ENCODE assay signal across 14 mouse cellular contexts in genomic region chr11:116075539-116076265, GRCm38 (mm10). TPM values are rescaled to one million over a fixed set of nuclear protein-coding genes. Genes with fewer than 3 reads are reported as not detected.
DNase-seq lines count a peak whose midpoint lies in the region; ATAC-seq and TF ChIP-seq lines count a peak whose summit lies in the region.
"Had no signal": no experiment of that assay in that cellular context is flagged by ENCODE, and none has a peak within 500 bp of the region (broad histone marks: within the 10 kb centered on the region; RNA-seq: fewer than 3 reads in every experiment).

No protein-coding gene starts in this region.

- TF ChIP-seq POLR2A in bone marrow, adult 2 months (IDR thresholded peaks at IDR 0.05; ENCODE audit: borderline replicate concordance, control insufficient read depth, low read depth, low read length): 0 out of 2 replicates have a peak, but pooled peaks have one; percentile 25

- no peak overlapping the region for H3K4me2 ChIP-seq in forebrain, embryonic 11.5 days (ENCODE audit: low read depth, low read length, severe bottlenecking)
- H3K4me2 ChIP-seq in neural tube, embryonic 11.5 days (ENCODE audit: low read depth): no peak overlapping the region
- H3K4me2 ChIP-seq in neural tube, embryonic 15.5 days: no peak overlapping the region
- H3K4me2 ChIP-seq in midbrain, embryonic 16.5 days (ENCODE audit: low read length): no peak overlapping the region
- H3K4me2 ChIP-seq: embryonic facial prominence, embryonic 15.5 days; hindbrain, embryonic 14.5 days; neural tube, embryonic 13.5 days had no signal

- H3K9ac ChIP-seq in forebrain, embryonic 11.5 days (ENCODE audit: low read length): no peak overlapping the region
- no peak overlapping the region for H3K9ac ChIP-seq in neural tube, embryonic 11.5 days (ENCODE audit: low read length)
- no peak overlapping the region for H3K9ac ChIP-seq in neural tube, embryonic 15.5 days (replicated peaks)
- H3K9ac ChIP-seq in midbrain, embryonic 16.5 days (ENCODE audit: low read depth, low read length): no peak overlapping the region
- H3K9ac ChIP-seq: embryonic facial prominence, embryonic 15.5 days; hindbrain, embryonic 14.5 days; neural tube, embryonic 13.5 days had no signal

- no peaks in the 10 kb centered on the region for H3K27me3 ChIP-seq in forebrain, embryonic 10.5 days (ENCODE audit: poor library complexity, severe bottlenecking)
- H3K27me3 ChIP-seq in forebrain, embryonic 11.5 days (ENCODE audit: control insufficient read depth, insufficient read depth, low read length): no peaks in the 10 kb centered on the region
- no peaks in the 10 kb centered on the region for H3K27me3 ChIP-seq in neural tube, embryonic 11.5 days (ENCODE audit: control insufficient read depth, insufficient read depth, low read length)
- no peaks in the 10 kb centered on the region for H3K27me3 ChIP-seq in neural tube, embryonic 15.5 days (replicated peaks)
- H3K27me3 ChIP-seq in midbrain, embryonic 16.5 days (ENCODE audit: control insufficient read depth, insufficient read depth, low read depth, low read length): no peaks in the 10 kb centered on the region
- H3K27me3 ChIP-seq: embryonic facial prominence, embryonic 15.5 days; neural tube, embryonic 13.5 days had no signal

- H3K36me3 ChIP-seq in forebrain, embryonic 10.5 days (replicated peaks): peaks cover 20% of the 10 kb centered on the region
- H3K36me3 ChIP-seq in forebrain, embryonic 11.5 days (ENCODE audit: control insufficient read depth, insufficient read depth, low read length): peaks cover 6% of the 10 kb centered on the region
- H3K36me3 ChIP-seq in neural tube, embryonic 11.5 days (ENCODE audit: control insufficient read depth, insufficient read depth, low read length): no peaks in the 10 kb centered on the region; the same call in none of the 2 replicates
- H3K36me3 ChIP-seq in neural tube, embryonic 15.5 days: peaks cover 19% of the 10 kb centered on the region
- H3K36me3 ChIP-seq in midbrain, embryonic 16.5 days (ENCODE audit: control insufficient read depth, insufficient read depth, low read length): peaks cover 7% of the 10 kb centered on the region; the same call in 1 of the 2 replicates

- no peaks in the 10 kb centered on the region for H3K9me3 ChIP-seq in forebrain, embryonic 10.5 days
- no peaks in the 10 kb centered on the region for H3K9me3 ChIP-seq in forebrain, embryonic 11.5 days (ENCODE audit: control insufficient read depth, low read length)
- H3K9me3 ChIP-seq in neural tube, embryonic 11.5 days (ENCODE audit: control insufficient read depth, low read length): no peaks in the 10 kb centered on the region
- H3K9me3 ChIP-seq in neural tube, embryonic 15.5 days (replicated peaks): no peaks in the 10 kb centered on the region
- H3K9me3 ChIP-seq in midbrain, embryonic 16.5 days (replicated peaks; ENCODE audit: control insufficient read depth, low read length, poor library complexity, severe bottlenecking): no peaks in the 10 kb centered on the region
- H3K9me3 ChIP-seq: embryonic facial prominence, embryonic 15.5 days; neural tube, embryonic 13.5 days had no signal

- DNase-seq in forebrain, embryonic 10.5 days (ENCODE audit: extremely low spot score, low spot score): no peak
- no peak for DNase-seq in forebrain, embryonic 11.5 days (ENCODE audit: low spot score)
- peak; percentile 8 for DNase-seq in neural tube, embryonic 11.5 days (ENCODE audit: low spot score)
- no peak for DNase-seq in layer of hippocampus, adult 9-11 months
- DNase-seq: gastrocnemius, postnatal 36 days; spleen, adult 18-20 months had no signal

- H3K4me1 ChIP-seq in forebrain, embryonic 10.5 days: peaks cover 57% of the 10 kb centered on the region
- peaks cover 8% of the 10 kb centered on the region for H3K4me1 ChIP-seq in forebrain, embryonic 11.5 days (replicated peaks; ENCODE audit: control insufficient read depth, insufficient read depth, low read length)
- peaks cover 13% of the 10 kb centered on the region for H3K4me1 ChIP-seq in neural tube, embryonic 11.5 days (ENCODE audit: control insufficient read depth, insufficient read depth, low read length)
- peaks cover 19% of the 10 kb centered on the region for H3K4me1 ChIP-seq in neural tube, embryonic 15.5 days
- H3K4me1 ChIP-seq in bone marrow, adult 2 months (ENCODE audit: control insufficient read depth, insufficient read depth, low read length): peaks cover 2% of the 10 kb centered on the region; the same call in 1 of the 2 replicates
- H3K4me1 ChIP-seq in midbrain, embryonic 16.5 days (ENCODE audit: control insufficient read depth, insufficient read depth, low read length): no peaks in the 10 kb centered on the region

- ATAC-seq in forebrain, embryonic 11.5 days (replicated peaks; ENCODE audit: low FRiP score): no peak
- no peak for ATAC-seq in neural tube, embryonic 11.5 days (ENCODE audit: insufficient read depth, low FRiP score, low TSS enrichment)
- ATAC-seq in neural tube, embryonic 15.5 days (ENCODE audit: low FRiP score): no peak
- peak; percentile 40 for ATAC-seq in megakaryocyte-erythroid progenitor cell, adult 5-6 weeks (replicated peaks; ENCODE audit: low FRiP score, low TSS enrichment, poor library complexity, severe bottlenecking)
- no peak for ATAC-seq in midbrain, embryonic 16.5 days

- no peak for TF ChIP-seq CTCF in bone marrow, adult 2 months (IDR thresholded peaks at IDR 0.05; ENCODE audit: control insufficient read depth, insufficient read depth, low read length)

- 65% methylated on average over 20 of the region's 20 CpGs for WGBS in forebrain, embryonic 10.5 days
- WGBS in forebrain, embryonic 11.5 days: 58% methylated on average over 20 of the region's 20 CpGs
- WGBS in neural tube, embryonic 11.5 days: 67% methylated on average over 20 of the region's 20 CpGs
- 73% methylated on average over 20 of the region's 20 CpGs for WGBS in neural tube, embryonic 15.5 days
- 52% methylated on average over 20 of the region's 20 CpGs for WGBS in bone marrow, adult 2 months
- WGBS in midbrain, embryonic 16.5 days: 63% methylated on average over 20 of the region's 20 CpGs

- no peak overlapping the region for H3K4me3 ChIP-seq in forebrain, embryonic 10.5 days
- no peak overlapping the region for H3K4me3 ChIP-seq in forebrain, embryonic 11.5 days (ENCODE audit: low read depth, low read length)
- H3K4me3 ChIP-seq in neural tube, embryonic 11.5 days (ENCODE audit: low read depth, low read length): no peak overlapping the region
- H3K4me3 ChIP-seq in neural tube, embryonic 15.5 days (replicated peaks): no peak overlapping the region
- H3K4me3 ChIP-seq in bone marrow, adult 2 months (replicated peaks; ENCODE audit: control insufficient read depth, low read depth, low read length): no peak overlapping the region
- H3K4me3 ChIP-seq in midbrain, embryonic 16.5 days (ENCODE audit: low read depth, low read length): no peak overlapping the region
- H3K4me3 ChIP-seq: embryonic facial prominence, embryonic 15.5 days; neural tube, embryonic 13.5 days had no signal

- peak overlapping the region; percentile 86; the same call in 1 of the 2 replicates for H3K27ac ChIP-seq in forebrain, embryonic 10.5 days
- no peak overlapping the region for H3K27ac ChIP-seq in forebrain, embryonic 11.5 days (ENCODE audit: low read depth, low read length)
- H3K27ac ChIP-seq in neural tube, embryonic 11.5 days (ENCODE audit: low read depth, low read length): no peak overlapping the region
- no peak overlapping the region for H3K27ac ChIP-seq in neural tube, embryonic 15.5 days (replicated peaks)
- peak overlapping the region; percentile 98 for H3K27ac ChIP-seq in bone marrow, adult 2 months (ENCODE audit: control insufficient read depth, insufficient read depth, low read depth, low read length, poor library complexity)
- no peak overlapping the region for H3K27ac ChIP-seq in midbrain, embryonic 16.5 days (ENCODE audit: low read length)
- H3K27ac ChIP-seq: embryonic facial prominence, embryonic 15.5 days; hindbrain, embryonic 14.5 days; kidney, postnatal 0 days; neural tube, embryonic 13.5 days had no signal

RNA-seq across cellular contexts. Expression of gene Unc13d, which starts 2.1 kb away (rescaled TPM):
- polyA plus RNA-seq in forebrain, embryonic 10.5 days (2016; fragmentation: Nextera tagmentation; extraction: Ambion mirVana): 3.7 and 3.8 TPM in 2 replicates
- 1.6 and 2.2 TPM in 2 replicates for polyA plus RNA-seq in forebrain, embryonic 11.5 days (2014; fragmentation: Nextera tagmentation; extraction: Ambion mirVana)
- polyA plus RNA-seq in neural tube, embryonic 11.5 days (2014; fragmentation: Nextera tagmentation; extraction: Ambion mirVana): 1.3 and 1.5 TPM in 2 replicates
- polyA plus RNA-seq in neural tube, embryonic 15.5 days (2015; fragmentation: Nextera tagmentation; extraction: Ambion mirVana): 1.0 and 7.1 TPM in 2 replicates
- 31.2 and 63.0 TPM in 2 replicates for polyA plus RNA-seq in bone marrow, adult 2 months (2011; ENCODE audit: insufficient read depth, insufficient read length, low replicate concordance, missing spikeins)
- 47.1 and 58.7 TPM in 2 replicates for total RNA-seq in megakaryocyte-erythroid progenitor cell, adult 5-6 weeks (2014; fragmentation: Nextera tagmentation)
- 24.8 and 36.3 TPM in 2 replicates for total RNA-seq in megakaryocyte-erythroid progenitor cell, adult 5-6 weeks (2017)
- polyA plus RNA-seq in midbrain, embryonic 16.5 days (2015; fragmentation: Nextera tagmentation; extraction: Ambion mirVana): 0.78 and 0.93 TPM in 2 replicates

RNA-seq across cellular contexts. Expression of gene Wbp2, which starts 11.1 kb away (rescaled TPM):
- 71.0 and 73.6 TPM in 2 replicates for polyA plus RNA-seq in forebrain, embryonic 10.5 days (2016; fragmentation: Nextera tagmentation; extraction: Ambion mirVana)
- polyA plus RNA-seq in forebrain, embryonic 11.5 days (2014; fragmentation: Nextera tagmentation; extraction: Ambion mirVana): 100.0 and 111 TPM in 2 replicates
- polyA plus RNA-seq in neural tube, embryonic 11.5 days (2014; fragmentation: Nextera tagmentation; extraction: Ambion mirVana): 95.3 and 105 TPM in 2 replicates
- polyA plus RNA-seq in neural tube, embryonic 15.5 days (2015; fragmentation: Nextera tagmentation; extraction: Ambion mirVana): 162 and 167 TPM in 2 replicates
- polyA plus RNA-seq in bone marrow, adult 2 months (2011; ENCODE audit: insufficient read depth, insufficient read length, low replicate concordance, missing spikeins): 55.0 and 68.0 TPM in 2 replicates
- 57.6 and 94.8 TPM in 2 replicates for total RNA-seq in megakaryocyte-erythroid progenitor cell, adult 5-6 weeks (2014; fragmentation: Nextera tagmentation)
- total RNA-seq in megakaryocyte-erythroid progenitor cell, adult 5-6 weeks (2017): 21.2 and 23.9 TPM in 2 replicates
- polyA plus RNA-seq in midbrain, embryonic 16.5 days (2015; fragmentation: Nextera tagmentation; extraction: Ambion mirVana): 159 and 206 TPM in 2 replicates

RNA-seq across cellular contexts. Expression of gene Unk, which starts 45.6 kb away (rescaled TPM):
- polyA plus RNA-seq in forebrain, embryonic 10.5 days (2016; fragmentation: Nextera tagmentation; extraction: Ambion mirVana): 48.4 and 48.9 TPM in 2 replicates
- 40.7 and 48.5 TPM in 2 replicates for polyA plus RNA-seq in forebrain, embryonic 11.5 days (2014; fragmentation: Nextera tagmentation; extraction: Ambion mirVana)
- polyA plus RNA-seq in neural tube, embryonic 11.5 days (2014; fragmentation: Nextera tagmentation; extraction: Ambion mirVana): 30.3 and 34.4 TPM in 2 replicates
- 31.6 and 33.5 TPM in 2 replicates for polyA plus RNA-seq in neural tube, embryonic 15.5 days (2015; fragmentation: Nextera tagmentation; extraction: Ambion mirVana)
- polyA plus RNA-seq in bone marrow, adult 2 months (2011; ENCODE audit: insufficient read depth, insufficient read length, low replicate concordance, missing spikeins): 11.8 and 43.0 TPM in 2 replicates
- 27.0 and 53.0 TPM in 2 replicates for total RNA-seq in megakaryocyte-erythroid progenitor cell, adult 5-6 weeks (2014; fragmentation: Nextera tagmentation)
- total RNA-seq in megakaryocyte-erythroid progenitor cell, adult 5-6 weeks (2017): 11.0 and 12.0 TPM in 2 replicates
- 36.4 and 36.6 TPM in 2 replicates for polyA plus RNA-seq in midbrain, embryonic 16.5 days (2015; fragmentation: Nextera tagmentation; extraction: Ambion mirVana)

RNA-seq across cellular contexts. Expression of gene H3f3b, which starts 47.9 kb away (rescaled TPM):
- polyA plus RNA-seq in forebrain, embryonic 10.5 days (2016; fragmentation: Nextera tagmentation; extraction: Ambion mirVana): 1,610 and 1,612 TPM in 2 replicates
- polyA plus RNA-seq in forebrain, embryonic 11.5 days (2014; fragmentation: Nextera tagmentation; extraction: Ambion mirVana): 1,836 and 1,931 TPM in 2 replicates
- 1,827 and 1,865 TPM in 2 replicates for polyA plus RNA-seq in neural tube, embryonic 11.5 days (2014; fragmentation: Nextera tagmentation; extraction: Ambion mirVana)
- polyA plus RNA-seq in neural tube, embryonic 15.5 days (2015; fragmentation: Nextera tagmentation; extraction: Ambion mirVana): 1,496 and 1,502 TPM in 2 replicates
- polyA plus RNA-seq in bone marrow, adult 2 months (2011; ENCODE audit: insufficient read depth, insufficient read length, low replicate concordance, missing spikeins): 386 and 402 TPM in 2 replicates
- total RNA-seq in megakaryocyte-erythroid progenitor cell, adult 5-6 weeks (2014; fragmentation: Nextera tagmentation): 594 and 607 TPM in 2 replicates
- total RNA-seq in megakaryocyte-erythroid progenitor cell, adult 5-6 weeks (2017): 709 and 905 TPM in 2 replicates
- 2,051 and 2,173 TPM in 2 replicates for polyA plus RNA-seq in midbrain, embryonic 16.5 days (2015; fragmentation: Nextera tagmentation; extraction: Ambion mirVana)

RNA-seq across cellular contexts. Expression of gene Trim47, which starts 51.3 kb away (rescaled TPM):
- polyA plus RNA-seq in forebrain, embryonic 10.5 days (2016; fragmentation: Nextera tagmentation; extraction: Ambion mirVana): 2.1 and 2.4 TPM in 2 replicates
- 3.4 and 3.8 TPM in 2 replicates for polyA plus RNA-seq in forebrain, embryonic 11.5 days (2014; fragmentation: Nextera tagmentation; extraction: Ambion mirVana)
- 3.2 and 3.3 TPM in 2 replicates for polyA plus RNA-seq in neural tube, embryonic 11.5 days (2014; fragmentation: Nextera tagmentation; extraction: Ambion mirVana)
- 9.8 TPM in 2 replicates for polyA plus RNA-seq in neural tube, embryonic 15.5 days (2015; fragmentation: Nextera tagmentation; extraction: Ambion mirVana)
- polyA plus RNA-seq in bone marrow, adult 2 months (2011; ENCODE audit: insufficient read depth, insufficient read length, low replicate concordance, missing spikeins): 3.1 and 8.9 TPM in 2 replicates
- 8.7 and 12.2 TPM in 2 replicates for total RNA-seq in megakaryocyte-erythroid progenitor cell, adult 5-6 weeks (2014; fragmentation: Nextera tagmentation)
- 2.3 and 6.5 TPM in 2 replicates for total RNA-seq in megakaryocyte-erythroid progenitor cell, adult 5-6 weeks (2017)
- polyA plus RNA-seq in midbrain, embryonic 16.5 days (2015; fragmentation: Nextera tagmentation; extraction: Ambion mirVana): 9.5 and 12.7 TPM in 2 replicates

Comparison
In these comparisons a context has a peak if more than half of its experiments do, and no peak if none do; other contexts are left out.
1. H3K27ac ChIP-seq: peak in forebrain, embryonic 10.5 days (single experiment) and bone marrow, adult 2 months (single experiment); none in forebrain, embryonic 11.5 days (single experiment), neural tube, embryonic 11.5 days (single experiment), neural tube, embryonic 15.5 days (single experiment) and midbrain, embryonic 16.5 days (single experiment).